Mouse (Mus musculus) CH12.LX (cell line): ENCODE measurements around the gene Lect2.

Experiments
- CHD1 ChIP-seq: IDR thresholded peaks from 2 replicates; pipeline ENCODE4 v1.6.1; 2012; ENCODE audit warnings: low read depth, low read length, improper control_type of control experiment, inconsistent platforms
- JUN ChIP-seq: IDR thresholded peaks from 2 replicates; pipeline ENCODE4 v1.6.1; 2011; ENCODE audit warnings: low read depth, mild to moderate bottlenecking, low read length, improper control_type of control experiment, moderate library complexity; ENCODE audit not compliant: insufficient read depth
- MAX ChIP-seq: IDR thresholded peaks from 2 replicates; pipeline ENCODE4 v1.6.1; 2011; ENCODE audit warnings: low read length, improper control_type of control experiment
- POLR2A ChIP-seq: IDR thresholded peaks from 2 replicates; pipeline ENCODE4 v1.6.1; 2011; ENCODE audit warnings: low read depth, mild to moderate bottlenecking, improper control_type of control experiment, low read length

- TF ChIP-seq POLR2A, result no peak
- no peak for TF ChIP-seq JUN
- TF ChIP-seq CHD1, result no peak
- no peak for TF ChIP-seq MAX
These were observed 46.4 kb downstream of the Lect2 start for GRCm38 (mm10) chr13:56501866-56502420.
